Mouse (Mus musculus) adrenal gland, postnatal 10 days (tissue): ENCODE data around the gene Zfp867. TPM values are rescaled to one million over a fixed set of nuclear protein-coding genes. Genes with fewer than 3 reads are reported as not detected.

Source experiments
- total RNA-seq, 2 experiments: library from RNA; stranded (reverse); gene quantifications; 2 replicates each; pipeline ENCODE4 v1.2.3; 2021

Zfp867 gene
- total RNA-seq, 2 experiments from 2014 or later, result 3.9 to 6.4 TPM

Other genes with a start within 250 kb of the Zfp867 start
- gene Arf1, start 244.2 kb downstream of the Zfp867 start, total RNA-seq, result 100 to 1,000 TPM; 322 to 364 TPM
- not detected for gene Wnt3a, start 181.7 kb downstream of the Zfp867 start, total RNA-seq
- gene Wnt9a, start 165.5 kb downstream of the Zfp867 start, total RNA-seq, result 1 to 10 TPM; 1.7 to 3.5 TPM
- gene Prss38, start 96.8 kb downstream of the Zfp867 start, total RNA-seq, result not detected
- 1 to 10 TPM; 7.5 to 9.8 TPM for gene Jmjd4, start 22.4 kb downstream of the Zfp867 start, total RNA-seq
- gene Snap47, start 21.3 kb downstream of the Zfp867 start, total RNA-seq, result 10 to 100 TPM; 56.4 to 56.8 TPM
- 10 to 100 TPM; 22.6 to 23.4 TPM for gene Zkscan17, start 54.3 kb upstream of the Zfp867 start, total RNA-seq
- gene Nlrp3, start 69.1 kb upstream of the Zfp867 start, total RNA-seq, result under 1 TPM; 0.42 to 0.51 TPM
- not detected for gene Olfr222, start 103.8 kb upstream of the Zfp867 start, total RNA-seq
- not detected for gene Olfr223, start 120.8 kb upstream of the Zfp867 start, total RNA-seq
- 100 to 1,000 TPM; 216 to 263 TPM for gene Mprip, start 188.8 kb upstream of the Zfp867 start, total RNA-seq